Mouse (Mus musculus) fibroblast of lung, adult 2 months (primary cell): ENCODE measurements at regions not wholly inside any gene's neighbourhood (a gene's known extent, or its start where the extent isn't known, plus 50 kb on each side); places are given as distances from the start of the nearest gene placed in this dataset.
"Not testable (repeated sequence)": the region's sequence is repeated elsewhere in the genome, so short reads cannot be mapped to it uniquely, and the experiment has no call there.

ENCODE experiments used
- DNase-seq: peaks from one replicate; pipeline ENCODE4 v3.0.0-alpha.2; 2011; ENCODE audit warnings: low read depth

DNA sequence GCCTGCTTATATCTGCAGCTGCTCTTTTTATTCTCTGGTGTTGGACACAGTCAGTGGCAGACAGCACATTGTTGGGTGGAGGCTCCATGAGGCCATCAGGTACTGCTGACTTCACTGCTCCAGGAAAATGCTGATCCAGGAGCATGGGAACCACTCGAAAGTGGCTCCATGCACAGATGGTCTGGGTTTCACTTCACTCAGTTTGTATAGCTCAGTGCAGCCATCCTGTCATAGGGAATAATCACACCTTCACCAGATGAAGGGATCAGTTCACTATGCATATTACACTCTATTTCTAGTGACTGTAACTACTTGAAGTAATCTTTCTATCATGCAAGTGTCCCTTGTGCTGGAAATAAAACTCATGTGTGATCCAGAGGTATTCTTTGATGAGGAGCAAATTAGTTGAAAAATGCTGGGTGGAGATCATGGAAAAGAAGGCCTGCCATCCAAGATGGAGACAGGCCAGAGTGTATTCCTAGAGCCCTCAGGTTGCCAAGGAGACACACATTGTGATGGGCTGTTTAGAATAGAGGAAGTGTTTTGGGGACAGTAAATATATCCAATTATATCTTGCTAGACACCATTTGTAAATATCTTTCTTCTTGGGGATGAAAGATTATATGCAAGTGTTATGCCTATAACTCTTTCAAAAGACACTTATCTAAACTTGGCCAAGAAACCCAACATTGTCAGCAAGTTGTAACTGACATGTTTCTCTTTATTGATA is 103.7 kb upstream of the Arhgap42 start:
- no peak for DNase-seq

DNA sequence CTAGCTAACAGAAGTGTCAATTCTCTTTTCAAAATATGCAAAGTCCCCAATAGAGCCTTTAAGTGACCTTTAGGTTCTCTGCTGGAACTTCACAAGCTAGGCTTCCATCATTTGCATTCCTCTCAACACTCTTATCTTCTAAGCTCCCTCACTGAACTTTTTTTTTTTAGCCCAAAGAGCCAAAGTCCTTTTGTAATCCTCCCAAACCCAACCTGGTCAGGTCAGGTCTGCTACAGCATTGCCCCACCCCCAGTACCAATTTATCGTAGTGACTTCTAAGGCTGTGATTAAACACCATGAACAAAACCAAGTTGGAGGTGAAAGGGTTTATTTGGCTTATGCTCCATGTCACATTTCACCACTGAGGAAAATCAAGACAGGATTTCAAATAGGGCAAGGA is 79.7 kb upstream of the Arhgap42 start:
- no peak for DNase-seq

DNA sequence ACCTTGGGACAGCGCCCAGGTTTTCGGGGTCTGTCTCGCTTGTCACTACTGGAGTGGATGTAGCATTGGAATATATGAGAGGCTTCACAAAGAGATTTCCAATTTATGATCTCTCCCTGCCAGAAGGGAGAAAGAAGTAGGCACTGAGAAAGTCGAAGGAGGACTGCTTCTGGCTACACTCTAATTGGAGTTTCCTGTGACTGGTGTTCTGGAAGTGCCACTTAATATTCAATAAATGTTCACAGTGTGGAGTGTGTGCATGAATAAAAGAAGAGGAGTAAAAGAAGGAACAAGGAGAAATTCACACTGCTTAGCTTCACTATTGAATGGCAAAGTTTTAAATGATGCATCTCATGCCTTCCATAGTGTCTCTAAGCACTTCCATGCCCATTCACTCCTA is 77.1 kb upstream of the Arhgap42 start:
- DNase-seq: no peak

DNA sequence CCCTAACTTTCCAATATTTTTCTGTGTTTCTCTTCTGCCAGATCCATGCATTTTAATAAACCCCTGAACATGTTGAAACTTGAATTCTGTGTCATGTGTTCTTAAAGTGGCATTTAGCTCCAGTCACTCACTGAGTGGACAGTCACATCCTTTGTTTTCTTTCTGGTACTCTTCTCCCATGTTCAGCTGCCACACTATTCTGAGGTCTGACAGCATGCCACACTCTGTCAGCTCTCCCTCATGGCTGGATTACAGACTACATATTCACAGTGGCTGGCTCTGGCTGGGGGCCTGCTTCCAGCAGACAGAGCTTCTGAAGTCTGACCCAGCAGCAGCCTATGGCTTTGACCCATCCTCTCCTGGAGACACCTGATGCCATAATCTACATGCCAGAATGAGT is 73.4 kb upstream of the Arhgap42 start:
- DNase-seq: no peak

DNA sequence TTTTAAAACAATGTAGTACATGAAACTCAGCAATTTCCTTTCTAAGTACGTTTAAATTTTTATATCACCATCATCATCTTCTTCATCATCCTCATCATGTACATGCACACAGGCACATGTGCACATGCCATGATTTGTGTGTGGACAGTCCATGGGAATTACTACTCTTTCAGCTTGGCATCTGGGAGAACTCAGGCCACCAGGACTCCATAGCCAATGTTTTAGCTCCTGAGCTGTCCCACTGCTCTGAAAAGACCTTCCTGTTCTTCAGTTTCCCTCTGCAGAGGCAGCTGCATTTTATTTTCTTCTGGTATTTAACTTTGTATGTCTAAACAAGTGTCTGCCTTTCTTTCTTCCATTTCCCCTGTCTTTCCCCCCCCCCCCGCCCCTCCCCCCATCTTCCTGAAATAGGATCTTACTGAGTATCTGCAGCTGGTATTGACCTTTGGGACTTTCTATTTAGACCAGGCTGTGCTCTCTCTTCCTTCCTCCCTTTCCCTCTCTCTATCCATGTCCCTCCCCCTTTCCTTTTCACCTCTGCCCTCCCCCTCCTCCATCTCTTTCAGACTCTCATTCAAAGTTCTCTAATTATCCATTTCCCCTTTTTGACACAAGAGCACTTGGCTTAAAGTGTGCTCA is 72.8 kb upstream of the Arhgap42 start:
- no peak for DNase-seq

DNA sequence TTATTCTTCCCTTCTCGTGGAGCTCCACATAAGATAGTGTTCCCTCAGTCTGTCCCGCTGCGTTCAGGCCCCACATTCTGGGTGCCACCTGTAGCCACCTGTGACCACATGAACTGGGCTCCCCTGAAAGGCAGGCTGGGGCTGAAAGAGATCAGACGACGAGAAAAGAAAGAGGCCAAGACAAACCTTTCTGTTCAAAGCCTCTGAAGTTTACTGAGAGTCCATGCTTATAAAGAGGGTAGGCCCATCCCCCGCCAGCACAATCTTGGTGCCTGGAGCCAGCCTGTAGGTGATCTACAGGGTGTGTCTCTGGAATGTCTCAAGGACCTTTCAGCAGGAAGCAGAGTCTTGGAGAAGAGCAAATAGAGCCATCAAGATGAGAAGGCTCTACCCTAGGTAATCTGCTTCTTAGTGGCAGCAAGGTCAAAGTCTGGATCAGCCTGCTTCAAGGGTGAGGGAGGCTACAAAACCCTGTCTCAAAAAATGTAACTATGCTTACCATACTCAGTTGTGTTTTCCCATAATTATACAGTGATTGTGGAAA is 72.2 kb upstream of the Arhgap42 start:
- DNase-seq: not testable (repeated sequence)

DNA sequence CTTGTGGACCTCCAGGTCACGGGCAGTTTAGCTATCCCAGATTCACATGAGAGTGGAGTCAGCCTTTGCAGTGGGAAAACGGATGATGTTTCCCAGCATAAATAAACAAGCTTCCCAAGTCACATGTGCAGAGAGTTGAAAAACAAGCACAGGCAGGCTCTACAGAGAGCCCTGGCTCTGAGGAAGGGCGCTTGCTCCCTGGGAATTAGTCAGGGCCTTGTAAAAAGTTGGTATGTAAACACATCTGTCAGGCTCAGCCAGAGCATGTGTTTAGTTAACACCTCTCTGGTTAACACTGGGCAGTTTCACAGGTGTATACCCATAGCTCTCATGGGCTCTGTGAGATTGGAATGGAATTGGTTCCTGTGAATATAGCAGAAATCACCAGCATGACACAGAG is 51.9 kb upstream of the Arhgap42 start:
- DNase-seq: peak; percentile 12

DNA sequence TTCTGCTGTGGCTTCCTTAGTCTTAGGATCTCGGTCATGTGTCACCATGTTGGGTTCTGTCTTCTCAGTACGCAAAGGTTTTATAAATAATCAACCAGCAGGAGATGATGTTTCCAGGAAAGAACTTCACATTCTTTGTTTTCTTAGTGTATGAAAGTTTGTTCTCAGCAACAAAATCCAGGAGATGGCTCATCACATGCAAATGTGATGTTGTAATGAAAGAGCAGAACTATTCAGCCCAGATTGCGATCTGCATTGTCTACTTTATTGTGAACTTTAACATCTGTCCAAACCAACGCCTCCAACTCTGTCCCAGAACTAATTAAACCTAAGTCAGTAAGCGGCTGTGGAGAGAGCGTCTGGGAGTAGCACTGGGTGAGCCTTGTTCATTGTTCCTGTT is 50.7 kb upstream of the Arhgap42 start:
- DNase-seq: no peak
